Mouse (Mus musculus) heart, embryonic 16.5 days (tissue): ENCODE results near the gene Cdk13. TPM values are rescaled to one million over a fixed set of nuclear protein-coding genes. Genes with fewer than 3 reads are reported as not detected.

Source experiments
- ATAC-seq: fragments of 200-750 bp; cut with Nextera tagmentation; replicated peaks from 2 replicates; pipeline ENCODE4 v1.8.0; 2017; ENCODE audit warnings: moderate number of reproducible peaks; ENCODE audit not compliant: insufficient read depth, low FRiP score; ENCODE audit errors: extremely low read depth
- H3K27ac ChIP-seq: fragments of 300-500 bp; sonication (generic); 2 replicates; pipeline ENCODE4 v1.5.1; 2014; ENCODE audit warnings: mild to moderate bottlenecking, low read length, control low read depth, moderate library complexity
- H3K27me3 ChIP-seq: fragments of 300-500 bp; sonication (generic); 2 replicates; pipeline ENCODE4 v1.6.1; 2014; ENCODE audit warnings: low read length, mixed read lengths; ENCODE audit not compliant: control insufficient read depth, insufficient read depth
- H3K36me3 ChIP-seq: fragments of 300-500 bp; sonication (generic); 2 replicates; pipeline ENCODE4 v1.6.1; 2014; ENCODE audit not compliant: control insufficient read depth, insufficient read depth
- H3K4me1 ChIP-seq: fragments of 300-500 bp; sonication (generic); 2 replicates; pipeline ENCODE4 v1.6.1; 2014; ENCODE audit warnings: low read length, mixed read lengths; ENCODE audit not compliant: control insufficient read depth, insufficient read depth
- H3K4me2 ChIP-seq: fragments of 300-500 bp; sonication (generic); 2 replicates; pipeline ENCODE4 v1.6.1; 2014; ENCODE audit warnings: low read depth, mild to moderate bottlenecking, control low read depth, low read length
- H3K4me3 ChIP-seq: fragments of 300-500 bp; sonication (generic); 2 replicates; pipeline ENCODE4 v1.5.1; 2014; ENCODE audit warnings: mild to moderate bottlenecking, control low read depth, low read length
- H3K9ac ChIP-seq: fragments of 300-500 bp; sonication (generic); 2 replicates; pipeline ENCODE4 v1.6.1; 2014; ENCODE audit warnings: low read length, control low read depth
- H3K9me3 ChIP-seq: fragments of 300-500 bp; sonication (generic); replicated peaks from 2 replicates; pipeline ENCODE4 v1.6.1; 2016; ENCODE audit warnings: low read length; ENCODE audit not compliant: control insufficient read depth
- WGBS: fragments of 180-500 bp; shearing (Covaris S2); extraction: QIAGEN DNeasy Blood & Tissue Kit; methylation state at CpG from one replicate; pipeline ENCODE4 v1.1.7; 2014; 5-methylcytosine and 5-hydroxymethylcytosine counted together
- polyA plus RNA-seq: library from polyadenylated mRNA; unstranded; fragments of >200 nt; fragmentation: Nextera tagmentation; extraction: Ambion mirVana; gene quantifications from 2 replicates; pipeline ENCODE4 v1.2.1, GENCODE M21; 2015

Cdk13 gene
- polyA plus RNA-seq, 1 experiment from 2014 or later: 10.9 TPM

DNA sequence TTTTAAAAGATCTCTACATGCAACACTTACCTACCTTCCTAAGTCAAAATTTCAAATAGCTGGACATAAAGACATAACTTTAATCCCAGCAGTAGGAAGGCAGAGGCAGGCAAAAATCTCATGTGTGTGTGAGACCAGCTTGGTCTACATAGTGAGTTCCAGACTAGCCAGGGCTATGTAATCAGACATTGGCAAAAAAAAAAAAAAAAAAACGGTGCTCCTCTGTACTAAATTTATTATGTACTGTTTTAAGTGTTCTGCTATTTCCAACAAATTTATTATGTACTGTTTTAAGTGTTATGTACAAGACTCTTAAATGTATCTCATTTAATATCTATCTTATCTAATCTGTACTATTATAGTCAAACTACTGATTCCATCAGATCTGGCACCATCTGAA lies 28.6 kb downstream of the Cdk13 start:
- WGBS: 62% methylated on average over 1 of the region's 1 CpGs
- Histone ChIP-seq H3K4me1 (peaks cover 3% of the 10 kb centered on the region; the same call in 1 of the 2 replicates), H3K27me3 (no peaks in the 10 kb centered on the region), H3K27ac (no peak overlapping the region), H3K4me2 (no peak overlapping the region), H3K9me3 (0 out of 2 replicates have a peak, but pooled peaks cover 3% of the 10 kb centered on the region), H3K4me3 (no peak overlapping the region), H3K9ac (no peak overlapping the region), H3K36me3 (peaks cover 8% of the 10 kb centered on the region)
- no peak for ATAC-seq

DNA sequence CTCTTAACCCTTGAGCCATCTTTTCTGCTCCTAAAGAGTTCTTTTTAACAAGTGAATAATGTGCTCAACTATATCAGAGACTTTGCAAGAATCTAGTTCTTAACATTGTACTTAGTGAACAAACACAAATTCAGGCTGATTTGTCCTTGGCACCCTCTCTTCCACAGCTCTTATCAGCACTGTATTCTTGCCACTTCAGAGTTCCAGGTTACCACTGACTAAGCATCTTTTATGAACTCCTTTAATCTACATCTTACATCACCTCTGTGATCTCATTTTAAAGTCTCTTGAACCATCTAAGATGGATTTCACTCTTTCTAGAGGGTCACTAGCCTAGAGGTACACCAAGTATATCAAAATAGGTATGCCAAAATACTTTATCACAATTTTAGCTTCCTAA lies 29.5 kb downstream of the Cdk13 start:
- no peak overlapping the region for H3K4me3 ChIP-seq
- no peak overlapping the region for H3K9ac ChIP-seq
- no peak overlapping the region for H3K27ac ChIP-seq
- H3K4me2 ChIP-seq: no peak overlapping the region
- peaks cover 8% of the 10 kb centered on the region for H3K36me3 ChIP-seq
- ATAC-seq: no peak
- H3K9me3 ChIP-seq: 0 out of 2 replicates have a peak, but pooled peaks cover 3% of the 10 kb centered on the region
- no peaks in the 10 kb centered on the region for H3K27me3 ChIP-seq
- peaks cover 3% of the 10 kb centered on the region; the same call in 1 of the 2 replicates for H3K4me1 ChIP-seq

DNA sequence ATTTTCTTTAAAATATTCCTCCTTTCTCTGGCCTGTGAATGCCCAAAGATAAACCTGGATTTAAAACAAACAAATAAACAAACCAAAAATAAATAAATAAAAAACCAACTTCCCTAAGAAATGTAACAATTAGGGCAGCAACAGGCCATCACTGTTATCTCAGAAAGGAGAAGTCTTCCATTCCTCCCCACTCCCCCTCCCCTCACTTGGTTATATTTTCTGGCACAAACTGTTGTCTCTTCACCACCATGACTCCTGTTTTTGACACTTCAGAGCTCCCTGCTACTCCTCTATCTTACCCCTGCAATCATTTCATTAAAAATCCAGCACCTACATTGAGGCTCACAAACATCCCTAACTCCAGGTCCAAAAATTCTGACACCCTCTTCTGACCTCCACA lies 31.8 kb downstream of the Cdk13 start:
- Histone ChIP-seq H3K9me3 (0 out of 2 replicates have a peak, but pooled peaks cover 1% of the 10 kb centered on the region), H3K4me3 (no peak overlapping the region), H3K4me1 (peaks cover 3% of the 10 kb centered on the region; the same call in 1 of the 2 replicates), H3K27ac (no peak overlapping the region), H3K9ac (no peak overlapping the region), H3K27me3 (no peaks in the 10 kb centered on the region), H3K36me3 (peaks cover 8% of the 10 kb centered on the region), H3K4me2 (no peak overlapping the region)
- ATAC-seq: no peak

DNA sequence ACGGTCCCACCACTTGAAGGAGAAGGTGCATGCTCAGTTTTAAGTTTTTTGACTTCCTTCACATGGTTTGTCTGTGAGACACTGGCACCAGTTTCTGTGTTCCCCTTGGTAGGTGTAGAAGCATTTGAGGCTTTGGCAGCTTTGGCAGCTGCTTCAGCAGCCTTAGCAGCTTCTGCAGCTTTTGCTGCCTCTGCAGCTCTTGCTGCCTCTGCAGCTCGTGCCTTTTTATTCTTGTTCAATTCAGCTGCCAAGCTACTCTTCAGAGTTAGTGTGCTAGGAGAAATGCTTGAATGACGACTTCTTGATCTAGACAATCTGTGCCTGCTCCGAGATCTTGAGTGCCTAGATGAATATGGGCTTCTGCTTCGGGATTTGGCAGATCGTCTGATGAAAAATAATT lies 32.3 kb downstream of the Cdk13 start:
- no peak overlapping the region for H3K4me2 ChIP-seq
- WGBS: 62% methylated on average over 6 of the region's 6 CpGs
- H3K4me3 ChIP-seq: no peak overlapping the region
- peaks cover 8% of the 10 kb centered on the region for H3K36me3 ChIP-seq
- peaks cover 3% of the 10 kb centered on the region; the same call in 1 of the 2 replicates for H3K4me1 ChIP-seq
- no peak for ATAC-seq
- H3K27ac ChIP-seq: no peak overlapping the region
- H3K27me3 ChIP-seq: no peaks in the 10 kb centered on the region
- H3K9me3 ChIP-seq: no peaks in the 10 kb centered on the region
- H3K9ac ChIP-seq: no peak overlapping the region

GRCm38 (mm10) chr13:17762405-17762804 lies 42.5 kb downstream of the Cdk13 start:
- no peak overlapping the region for H3K4me3 ChIP-seq
- 66% methylated on average over 1 of the region's 1 CpGs for WGBS
- H3K27ac ChIP-seq: no peak overlapping the region
- no peaks in the 10 kb centered on the region for H3K9me3 ChIP-seq
- H3K9ac ChIP-seq: no peak overlapping the region
- H3K4me2 ChIP-seq: no peak overlapping the region
- peaks cover 3% of the 10 kb centered on the region; the same call in 1 of the 2 replicates for H3K4me1 ChIP-seq
- no peaks in the 10 kb centered on the region for H3K27me3 ChIP-seq
- H3K36me3 ChIP-seq: no peaks in the 10 kb centered on the region; the same call in 1 of the 2 replicates
- no peak for ATAC-seq

GRCm38 (mm10) chr13:17754997-17755396 lies 49.9 kb downstream of the Cdk13 start:
- 74% methylated on average over 4 of the region's 4 CpGs for WGBS
- H3K4me3 ChIP-seq: no peak overlapping the region
- H3K36me3 ChIP-seq: peaks cover 6% of the 10 kb centered on the region

GRCm38 (mm10) chr13:17728798-17729197 lies 76.1 kb downstream of the Cdk13 start:
- Histone ChIP-seq H3K27ac (no peak overlapping the region), H3K4me1 (no peaks in the 10 kb centered on the region), H3K27me3 (no peaks in the 10 kb centered on the region), H3K4me3 (no peak overlapping the region), H3K36me3 (peaks cover 16% of the 10 kb centered on the region), H3K9ac (no peak overlapping the region), H3K9me3 (no peaks in the 10 kb centered on the region), H3K4me2 (no peak overlapping the region)
- no peak for ATAC-seq
- 88% methylated on average over 3 of the region's 3 CpGs for WGBS

More at GRCm38 (mm10) chr13:17754997-17755396, 49.9 kb downstream of the Cdk13 start:
- Histone ChIP-seq H3K27ac (no peak overlapping the region), H3K4me2 (no peak overlapping the region), H3K9me3 (no peaks in the 10 kb centered on the region), H3K9ac (no peak overlapping the region), H3K4me1 (no peaks in the 10 kb centered on the region), H3K27me3 (no peaks in the 10 kb centered on the region)
- ATAC-seq: no peak

- 82% methylated on average over 4 of the region's 4 CpGs for WGBS
- H3K9ac ChIP-seq: no peak overlapping the region
- no peak overlapping the region for H3K4me2 ChIP-seq
- peaks cover 16% of the 10 kb centered on the region for H3K36me3 ChIP-seq
- no peaks in the 10 kb centered on the region for H3K4me1 ChIP-seq
- no peak overlapping the region for H3K27ac ChIP-seq
- H3K27me3 ChIP-seq: no peaks in the 10 kb centered on the region
- no peaks in the 10 kb centered on the region for H3K9me3 ChIP-seq
- ATAC-seq: no peak
- H3K4me3 ChIP-seq: no peak overlapping the region
These were observed 77.0 kb downstream of the Cdk13 start for GRCm38 (mm10) chr13:17727922-17728321.

DNA sequence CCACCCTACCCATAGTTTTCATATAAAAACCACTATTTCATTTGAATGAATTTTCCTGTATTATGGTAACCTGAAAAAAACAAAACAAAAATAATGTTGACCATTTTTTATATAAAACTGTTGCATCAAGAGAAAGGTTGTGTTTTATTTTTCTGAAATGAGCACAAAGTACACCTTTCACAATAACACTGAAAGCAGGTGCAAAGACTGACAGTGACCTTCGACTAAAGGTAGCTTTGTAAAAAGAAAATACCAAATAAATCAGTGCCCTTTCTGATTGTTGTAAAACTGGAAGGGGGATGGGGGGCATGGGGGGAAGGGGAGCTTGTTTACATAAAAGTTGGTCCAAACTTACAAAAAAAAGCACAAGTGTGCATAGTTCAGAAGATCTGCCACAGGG lies 87.5 kb downstream of the Cdk13 start:
- H3K36me3 ChIP-seq: peaks cover 23% of the 10 kb centered on the region
- H3K27ac ChIP-seq: no peak overlapping the region
- 77% methylated on average over 1 of the region's 1 CpGs for WGBS
- no peak overlapping the region for H3K4me2 ChIP-seq
- H3K4me3 ChIP-seq: no peak overlapping the region
- no peak for ATAC-seq
- H3K27me3 ChIP-seq: no peaks in the 10 kb centered on the region
- no peak overlapping the region for H3K9ac ChIP-seq
- no peaks in the 10 kb centered on the region for H3K4me1 ChIP-seq
- no peaks in the 10 kb centered on the region for H3K9me3 ChIP-seq
